Mouse (Mus musculus): ENCODE measurements around the gene Pdlim5. TPM values are rescaled to one million over a fixed set of nuclear protein-coding genes. Genes with fewer than 3 reads are reported as not detected.
"Not testable (repeated sequence)": the region's sequence is repeated elsewhere in the genome, so short reads cannot be mapped to it uniquely, and the experiment has no call there.

Pdlim5 gene
- 26.9 and 32.0 TPM in 2 replicates for polyA plus RNA-seq (2012; ENCODE audit: insufficient read depth, insufficient read length, missing spikeins)

DNA sequence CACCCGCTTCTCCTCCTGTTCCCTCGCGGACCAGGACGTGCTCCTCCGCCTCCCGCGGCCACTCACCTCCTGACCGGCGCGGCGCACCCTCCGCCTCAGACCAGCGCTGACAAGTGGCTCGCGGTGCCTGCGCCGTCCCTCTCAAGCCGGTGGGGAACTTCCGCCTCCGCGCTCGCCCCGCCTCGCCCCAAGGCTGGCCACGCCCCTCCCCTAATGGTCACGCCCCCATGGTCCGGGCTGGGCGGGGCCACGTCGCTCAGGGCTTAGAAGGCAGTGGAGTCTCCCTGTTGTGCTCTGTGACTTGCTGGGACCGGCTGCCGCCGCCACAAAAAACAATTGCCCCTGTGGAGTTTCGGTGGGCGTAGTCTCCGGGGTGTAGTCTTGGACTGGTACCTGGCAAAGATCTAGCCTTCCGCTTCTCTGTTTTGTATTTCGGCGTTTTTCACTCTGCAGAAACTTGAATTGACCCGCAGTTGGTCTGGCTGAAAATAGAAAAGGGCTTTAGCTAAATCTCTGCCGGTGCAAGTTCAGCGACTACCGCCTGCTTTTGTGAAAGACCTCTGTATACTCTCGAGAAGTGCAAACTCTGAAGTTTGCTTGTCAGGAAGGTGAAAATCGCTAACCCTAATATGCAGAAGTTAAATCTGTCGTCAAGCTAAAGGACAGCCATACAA is at the start of gene Pdlim5:
Gene Pdlim5 (minus strand): TSS at position 177 of the 674 bp plus-strand sequence.
- peak within 1 kb of the TSS; percentile 89 for H3K4me3 ChIP-seq (ENCODE audit: insufficient read depth, low read depth, low read length)
- H3K27ac ChIP-seq (replicated peaks; ENCODE audit: low read depth, low read length), result peak within 1 kb of the TSS; percentile 97
- H3K4me1 ChIP-seq (ENCODE audit: control insufficient read depth, insufficient read depth, insufficient read length, low read length), result no peaks in the 10 kb centered on the region

- no peak overlapping the region for H3K27ac ChIP-seq (replicated peaks; ENCODE audit: low read depth, low read length)
- no peak overlapping the region for H3K4me3 ChIP-seq (ENCODE audit: insufficient read depth, low read depth, low read length)
- no peaks in the 10 kb centered on the region; the same call in 1 of the 2 replicates for H3K4me1 ChIP-seq (ENCODE audit: control insufficient read depth, insufficient read depth, insufficient read length, low read length)
These were observed 48.2 kb upstream of the Pdlim5 start for GRCm38 (mm10) chr3:142443710-142444043.

GRCm38 (mm10) chr3:142443006-142443709 is 47.7 kb upstream of the Pdlim5 start:
- peak overlapping the region; percentile 38 for H3K4me3 ChIP-seq (ENCODE audit: insufficient read depth, low read depth, low read length)
- peak overlapping the region; percentile 71 for H3K27ac ChIP-seq (replicated peaks; ENCODE audit: low read depth, low read length)
- no peaks in the 10 kb centered on the region; the same call in 1 of the 2 replicates for H3K4me1 ChIP-seq (ENCODE audit: control insufficient read depth, insufficient read depth, insufficient read length, low read length)

DNA sequence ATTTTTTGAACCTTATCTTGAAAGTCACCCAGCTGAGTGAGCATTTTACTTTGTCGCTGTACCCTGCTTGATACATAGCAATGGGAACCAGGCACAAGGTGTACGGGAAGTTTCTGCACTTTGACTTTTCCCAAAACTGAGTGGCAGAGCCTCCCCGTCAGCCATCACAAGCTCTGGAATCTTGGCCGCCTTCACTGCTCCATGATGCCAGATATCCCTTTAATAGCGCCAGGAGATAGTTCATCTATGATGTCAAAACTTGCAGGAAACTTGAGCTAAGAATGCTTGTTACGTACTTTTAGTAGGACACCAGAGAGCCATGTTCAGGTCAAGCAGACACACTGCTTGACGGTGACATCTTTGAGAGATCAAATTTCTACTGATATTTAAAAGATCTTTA is 46.7 kb upstream of the Pdlim5 start:
- H3K4me1 ChIP-seq (ENCODE audit: control insufficient read depth, insufficient read depth, insufficient read length, low read length), result no peaks in the 10 kb centered on the region; the same call in 1 of the 2 replicates
- no peak overlapping the region for H3K4me3 ChIP-seq (ENCODE audit: insufficient read depth, low read depth, low read length)
- no peak overlapping the region for H3K27ac ChIP-seq (replicated peaks; ENCODE audit: low read depth, low read length)

DNA sequence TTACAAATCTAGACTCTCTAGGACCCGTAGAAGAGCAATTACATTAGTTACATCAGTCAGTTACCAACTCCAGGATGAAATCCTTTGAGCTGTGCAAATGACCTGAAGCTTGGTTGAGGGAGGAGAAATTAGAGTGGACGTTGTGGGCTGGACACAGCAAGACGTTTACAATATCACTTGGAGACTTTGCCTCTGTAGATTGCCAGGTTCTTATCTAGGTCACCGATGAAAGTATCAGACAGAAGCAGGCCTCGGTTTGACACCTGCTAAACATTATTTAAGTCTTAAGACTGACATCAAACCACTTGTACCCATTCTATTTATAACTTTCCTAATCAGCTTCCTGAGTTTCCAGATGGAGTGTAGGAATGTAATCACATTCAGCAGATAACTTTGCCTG is 45.6 kb upstream of the Pdlim5 start:
- H3K4me3 ChIP-seq (ENCODE audit: insufficient read depth, low read depth, low read length), result no peak overlapping the region
- H3K27ac ChIP-seq (replicated peaks; ENCODE audit: low read depth, low read length), result peak overlapping the region; percentile 51; the same call in 1 of the 2 replicates
- H3K4me1 ChIP-seq (ENCODE audit: control insufficient read depth, insufficient read depth, insufficient read length, low read length), result no peaks in the 10 kb centered on the region; the same call in 1 of the 2 replicates

- peak overlapping the region; percentile 67 for H3K27ac ChIP-seq (replicated peaks; ENCODE audit: low read depth, low read length)
- no peak overlapping the region for H3K4me3 ChIP-seq (ENCODE audit: insufficient read depth, low read depth, low read length)
- H3K4me1 ChIP-seq (ENCODE audit: control insufficient read depth, insufficient read depth, insufficient read length, low read length), result no peaks in the 10 kb centered on the region; the same call in 1 of the 2 replicates
These were observed 44.7 kb upstream of the Pdlim5 start for GRCm38 (mm10) chr3:142440191-142440590.

DNA sequence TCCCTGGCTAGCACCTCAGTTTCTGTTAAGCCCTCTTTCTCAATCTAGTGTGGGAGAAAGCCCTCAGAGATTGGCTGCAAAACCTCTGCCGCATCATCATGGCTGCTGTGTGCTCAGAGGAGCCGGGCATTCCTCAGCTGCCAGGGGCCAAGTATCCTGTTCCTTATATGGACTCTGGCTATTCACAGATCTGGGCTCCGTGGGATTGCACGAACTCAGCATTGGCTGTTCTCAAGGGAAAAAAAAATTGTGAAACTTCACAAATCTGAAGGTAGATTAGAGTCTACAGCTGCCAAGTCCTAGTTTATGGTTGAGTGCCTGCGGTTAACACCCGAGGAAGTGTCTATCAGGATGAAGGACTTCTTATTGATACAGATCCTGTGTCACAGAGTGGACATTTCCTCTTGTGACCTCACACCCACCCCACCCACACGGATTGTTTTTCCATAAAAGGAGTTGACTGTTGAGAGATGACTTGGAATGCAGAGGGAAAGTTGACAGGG is 44.1 kb upstream of the Pdlim5 start:
- Histone ChIP-seq H3K27ac (replicated peaks; ENCODE audit: low read depth, low read length) (peak overlapping the region; percentile 67), H3K4me1 (ENCODE audit: control insufficient read depth, insufficient read depth, insufficient read length, low read length) (no peaks in the 10 kb centered on the region; the same call in 1 of the 2 replicates), H3K4me3 (ENCODE audit: insufficient read depth, low read depth, low read length) (peak overlapping the region; percentile 20; the same call in 1 of the 2 replicates)

DNA sequence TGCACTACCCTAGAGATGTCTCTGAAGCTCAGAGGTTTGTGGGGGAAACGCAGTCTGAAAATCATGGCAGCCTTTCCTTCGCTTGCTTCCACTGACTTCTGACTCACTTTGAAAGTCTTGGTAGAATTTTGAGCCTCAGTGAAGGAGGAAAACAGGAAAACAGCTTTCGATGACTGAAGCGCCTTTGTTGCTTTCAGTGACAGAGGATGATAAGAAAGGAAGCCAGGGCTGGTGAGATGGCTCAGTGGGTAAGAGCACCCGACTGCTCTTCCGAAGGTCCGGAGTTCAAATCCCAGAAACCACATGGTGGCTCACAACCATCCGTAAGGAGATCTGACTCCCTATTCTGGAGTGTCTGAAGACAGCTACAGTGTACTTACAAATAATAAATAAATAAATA is 43.1 kb upstream of the Pdlim5 start:
- H3K27ac ChIP-seq (replicated peaks; ENCODE audit: low read depth, low read length); H3K4me1 ChIP-seq (ENCODE audit: control insufficient read depth, insufficient read depth, insufficient read length, low read length); H3K4me3 ChIP-seq (ENCODE audit: insufficient read depth, low read depth, low read length): not testable (repeated sequence)

- Histone ChIP-seq H3K4me3 (ENCODE audit: insufficient read depth, low read depth, low read length) (no peak overlapping the region), H3K27ac (replicated peaks; ENCODE audit: low read depth, low read length) (no peak overlapping the region), H3K4me1 (ENCODE audit: control insufficient read depth, insufficient read depth, insufficient read length, low read length) (no peaks in the 10 kb centered on the region; the same call in 1 of the 2 replicates)
These were observed 41.3 kb upstream of the Pdlim5 start for GRCm38 (mm10) chr3:142436824-142437223.

GRCm38 (mm10) chr3:142436212-142436611 is 40.7 kb upstream of the Pdlim5 start:
- H3K4me1 ChIP-seq (ENCODE audit: control insufficient read depth, insufficient read depth, insufficient read length, low read length), result no peaks in the 10 kb centered on the region; the same call in 1 of the 2 replicates

GRCm38 (mm10) chr3:142434786-142435168 is 39.3 kb upstream of the Pdlim5 start:
- Histone ChIP-seq H3K27ac (replicated peaks; ENCODE audit: low read depth, low read length) (no peak overlapping the region), H3K4me3 (ENCODE audit: insufficient read depth, low read depth, low read length) (no peak overlapping the region), H3K4me1 (ENCODE audit: control insufficient read depth, insufficient read depth, insufficient read length, low read length) (no peaks in the 10 kb centered on the region)

More at GRCm38 (mm10) chr3:142436212-142436611, 40.7 kb upstream of the Pdlim5 start:
- H3K4me3 ChIP-seq (ENCODE audit: insufficient read depth, low read depth, low read length), result no peak overlapping the region
- no peak overlapping the region for H3K27ac ChIP-seq (replicated peaks; ENCODE audit: low read depth, low read length)

DNA sequence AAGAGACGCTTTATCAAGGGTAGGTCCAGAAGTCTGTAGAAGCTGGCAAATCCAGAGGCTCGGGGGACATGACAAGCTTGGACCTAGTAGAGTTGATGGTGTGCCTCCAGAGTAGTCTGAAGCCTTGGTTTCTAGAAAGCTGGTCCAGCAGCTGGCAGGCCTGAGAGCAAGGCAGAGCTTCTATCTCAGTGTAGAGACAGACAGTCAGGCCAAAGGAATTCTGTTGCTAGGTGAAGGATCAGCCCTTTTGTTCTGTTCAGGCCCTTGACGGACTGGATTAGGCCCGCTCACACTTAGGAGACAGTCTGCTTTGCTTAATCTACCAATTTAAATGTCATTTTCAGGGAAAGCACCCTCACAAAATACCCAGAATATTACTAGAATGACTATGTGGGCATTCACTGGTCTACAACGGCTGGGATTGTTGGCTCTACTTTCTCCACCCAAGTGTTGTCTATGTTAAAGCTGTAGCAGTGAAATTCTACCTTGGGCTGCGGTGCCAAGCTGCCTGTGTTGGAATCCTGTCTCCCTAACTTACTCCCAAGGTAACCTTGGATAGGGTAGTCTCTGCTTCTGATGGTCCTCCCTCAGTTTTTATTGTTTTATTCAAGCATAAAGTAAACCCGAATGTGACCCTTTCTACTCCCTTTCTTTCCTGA is 38.8 kb upstream of the Pdlim5 start:
- H3K27ac ChIP-seq (replicated peaks; ENCODE audit: low read depth, low read length), result no peak overlapping the region
- H3K4me1 ChIP-seq (ENCODE audit: control insufficient read depth, insufficient read depth, insufficient read length, low read length), result no peaks in the 10 kb centered on the region
- no peak overlapping the region for H3K4me3 ChIP-seq (ENCODE audit: insufficient read depth, low read depth, low read length)

GRCm38 (mm10) chr3:142431481-142431880 is 36.0 kb upstream of the Pdlim5 start:
- H3K4me3 ChIP-seq (ENCODE audit: insufficient read depth, low read depth, low read length), result no peak overlapping the region
- H3K4me1 ChIP-seq (ENCODE audit: control insufficient read depth, insufficient read depth, insufficient read length, low read length), result no peaks in the 10 kb centered on the region
- no peak overlapping the region for H3K27ac ChIP-seq (replicated peaks; ENCODE audit: low read depth, low read length)

DNA sequence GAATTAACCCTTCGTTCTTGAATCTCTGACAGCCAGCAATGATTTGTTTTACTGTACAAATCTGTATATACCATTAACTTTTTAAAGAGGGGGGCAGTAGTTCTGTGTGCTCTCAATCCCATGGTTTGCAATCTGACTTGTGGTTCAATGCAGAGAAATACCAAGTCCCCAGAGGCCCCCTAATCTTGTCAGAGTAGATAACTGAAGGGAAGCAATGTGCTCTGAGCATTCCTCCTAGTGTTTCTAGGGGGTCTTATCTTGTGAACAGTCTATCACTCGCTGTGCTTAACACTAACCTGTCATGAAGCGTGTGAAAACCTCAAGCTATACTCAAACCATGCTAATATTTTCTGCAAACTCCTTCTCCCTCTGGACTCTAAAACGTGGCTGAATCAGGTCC is 34.6 kb upstream of the Pdlim5 start:
- Histone ChIP-seq H3K27ac (replicated peaks; ENCODE audit: low read depth, low read length) (no peak overlapping the region), H3K4me1 (ENCODE audit: control insufficient read depth, insufficient read depth, insufficient read length, low read length) (no peaks in the 10 kb centered on the region), H3K4me3 (ENCODE audit: insufficient read depth, low read depth, low read length) (no peak overlapping the region)

- Histone ChIP-seq H3K4me3 (ENCODE audit: insufficient read depth, low read depth, low read length) (no peak overlapping the region), H3K27ac (replicated peaks; ENCODE audit: low read depth, low read length) (no peak overlapping the region), H3K4me1 (ENCODE audit: control insufficient read depth, insufficient read depth, insufficient read length, low read length) (peaks cover 5% of the 10 kb centered on the region)
These were observed 31.3 kb upstream of the Pdlim5 start for GRCm38 (mm10) chr3:142426806-142427205.

All from brown adipose tissue, adult 24 weeks (tissue).